Mouse (Mus musculus) mouse embryonic stem cell (cell line): ENCODE measurements around the gene Ahnak2.

ENCODE experiments used
- in situ Hi-C, 2 experiments: fragments of 300-500 bp; cut with MboI; formaldehyde crosslinking; loops; 1 replicate in 1 of 2; 3 replicates in 1 of 2; pipeline ENCODE4 v1.14.3; 2019 to 2020; ENCODE audit warnings: low sequenced_read_pairs in 2 of 2, low pct_unique_long_range_greater_than_20kb in 1 of 2, mixed read lengths in 1 of 2; ENCODE audit not compliant: unreplicated experiment in 1 of 2

Ahnak2 gene

GRCm38 (mm10) chr12:112801864-112802846 is at the start of gene Ahnak2:
TSS of gene Ahnak2 (minus strand) at chr12:112802657.
- in situ Hi-C loops, result no loop called here

GRCm38 (mm10) chr12:112851116-112851515 is 48.7 kb upstream of the Ahnak2 start:
- in situ Hi-C loops, result no loop called here

GRCm38 (mm10) chr12:112850344-112850743 is 47.9 kb upstream of the Ahnak2 start:
- in situ Hi-C loops, result no loop called here

- in situ Hi-C loops, result loop anchor here in 1 of 2 experiments (10.0 kb wide), 1 partner anchor 105 kb away; no protein-coding TSS in a partner anchor
Measured at GRCm38 (mm10) chr12:112849235-112850022, 47.0 kb upstream of the Ahnak2 start.

GRCm38 (mm10) chr12:112847880-112848279 is 45.4 kb upstream of the Ahnak2 start:
- in situ Hi-C loops, result loop anchor here in 1 of 2 experiments (10.0 kb wide), 1 partner anchor 103 kb away; no protein-coding TSS in a partner anchor

GRCm38 (mm10) chr12:112843803-112844202 is 41.3 kb upstream of the Ahnak2 start:
- in situ Hi-C loops, result loop anchor here in 1 of 2 experiments (10.0 kb wide), 1 partner anchor 99 kb away; no protein-coding TSS in a partner anchor

GRCm38 (mm10) chr12:112842128-112842527 is 39.7 kb upstream of the Ahnak2 start:
- in situ Hi-C loops, result loop anchor here in 1 of 2 experiments (10.0 kb wide), 1 partner anchor 97 kb away; no protein-coding TSS in a partner anchor

- in situ Hi-C loops, result loop anchor here in 1 of 2 experiments (10.0 kb wide), 1 partner anchor 97 kb away; no protein-coding TSS in a partner anchor
Measured at GRCm38 (mm10) chr12:112841338-112841892, 39.0 kb upstream of the Ahnak2 start.

- in situ Hi-C loops, result loop anchor here in 1 of 2 experiments (10.0 kb wide), 1 partner anchor 96 kb away; no protein-coding TSS in a partner anchor
Measured at GRCm38 (mm10) chr12:112840209-112841086, 38.0 kb upstream of the Ahnak2 start.

GRCm38 (mm10) chr12:112835046-112835445 is 32.6 kb upstream of the Ahnak2 start:
- in situ Hi-C loops, result loop anchor here in 1 of 2 experiments (5.0 kb wide), 1 partner anchor 83 kb away; no protein-coding TSS in a partner anchor

GRCm38 (mm10) chr12:112833527-112833926 is 31.1 kb upstream of the Ahnak2 start:
- in situ Hi-C loops, result no loop called here

GRCm38 (mm10) chr12:112832411-112832810 is 30.0 kb upstream of the Ahnak2 start:
- in situ Hi-C loops, result no loop called here

- in situ Hi-C loops, result no loop called here
Measured at GRCm38 (mm10) chr12:112830570-112830969, 28.1 kb upstream of the Ahnak2 start.

GRCm38 (mm10) chr12:112830141-112830540 is 27.7 kb upstream of the Ahnak2 start:
- in situ Hi-C loops, result no loop called here

GRCm38 (mm10) chr12:112829244-112829864 is 26.9 kb upstream of the Ahnak2 start, which contains the start of gene Cdca4:
TSS of gene Cdca4 (minus strand) at chr12:112829423.
- in situ Hi-C loops, result no loop called here

GRCm38 (mm10) chr12:112828501-112829243 is 26.2 kb upstream of the Ahnak2 start:
- in situ Hi-C loops, result no loop called here
